Mouse (Mus musculus) left cerebral cortex, adult 11 months (tissue): ENCODE measurements around the gene Smad3.

Experiments used
- DNase-seq: peaks from one replicate; pipeline ENCODE4 v3.0.0; 2022; ENCODE audit warnings: low spot score

Gene Smad3

GRCm38 (mm10) chr9:63625090-63625756 is 132.6 kb downstream of the Smad3 start:
- no peak for DNase-seq

GRCm38 (mm10) chr9:63623895-63624569 is 133.8 kb downstream of the Smad3 start:
- DNase-seq = no peak

GRCm38 (mm10) chr9:63617967-63618366 is 139.8 kb downstream of the Smad3 start:
- no peak for DNase-seq

DNA sequence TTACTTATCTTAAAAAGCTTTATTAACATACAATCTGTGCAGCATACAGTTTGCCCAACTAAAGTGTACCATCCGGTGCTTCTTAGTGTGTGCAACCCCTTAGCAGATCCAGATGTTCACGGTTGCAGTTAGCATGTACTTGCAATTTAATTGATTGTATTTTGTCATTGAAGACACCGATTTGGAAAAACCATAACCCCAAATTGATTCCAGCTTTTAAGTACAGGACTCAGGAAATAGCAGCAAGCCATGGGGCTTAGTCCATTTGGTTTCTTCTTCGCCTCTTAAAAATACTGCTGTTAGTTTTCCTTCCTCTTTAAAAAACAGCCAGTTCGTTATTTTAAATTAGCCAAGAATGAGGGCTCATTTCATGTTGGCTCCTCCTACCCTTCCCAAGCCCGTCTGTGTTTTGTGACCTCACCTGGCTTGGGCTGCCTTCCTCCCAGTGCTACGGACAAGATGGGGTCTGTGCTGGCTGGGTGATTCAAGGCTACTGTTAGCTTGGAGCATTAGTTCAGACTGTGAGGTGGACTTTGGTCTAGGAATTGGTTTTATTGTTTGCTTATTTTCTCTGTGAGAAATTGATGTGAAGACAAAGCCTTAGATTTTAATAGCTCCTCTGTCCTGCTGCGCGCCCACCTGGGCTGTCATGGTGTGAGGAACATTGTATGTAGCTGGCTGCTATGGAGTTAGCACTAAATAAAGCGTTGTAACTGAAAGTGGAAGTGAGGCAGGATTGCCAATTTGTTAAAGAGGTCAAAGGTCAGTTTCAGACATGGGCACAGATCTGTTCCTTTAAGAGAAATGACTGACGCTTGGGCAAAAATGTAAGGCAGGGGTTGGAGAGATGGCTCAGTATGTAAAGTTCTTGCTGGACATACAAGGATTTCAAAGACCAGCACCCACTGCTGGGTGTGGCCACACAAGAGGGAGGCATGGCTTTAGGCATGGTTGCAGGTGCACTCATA is 143.5 kb downstream of the Smad3 start:
- no peak for DNase-seq

- DNase-seq = no peak
Observed at GRCm38 (mm10) chr9:63613569-63613968, 144.2 kb downstream of the Smad3 start.

GRCm38 (mm10) chr9:63612565-63613515 is 145.0 kb downstream of the Smad3 start:
- no peak for DNase-seq

- DNase-seq = no peak
Observed at GRCm38 (mm10) chr9:63611967-63612366, 145.8 kb downstream of the Smad3 start.

DNA sequence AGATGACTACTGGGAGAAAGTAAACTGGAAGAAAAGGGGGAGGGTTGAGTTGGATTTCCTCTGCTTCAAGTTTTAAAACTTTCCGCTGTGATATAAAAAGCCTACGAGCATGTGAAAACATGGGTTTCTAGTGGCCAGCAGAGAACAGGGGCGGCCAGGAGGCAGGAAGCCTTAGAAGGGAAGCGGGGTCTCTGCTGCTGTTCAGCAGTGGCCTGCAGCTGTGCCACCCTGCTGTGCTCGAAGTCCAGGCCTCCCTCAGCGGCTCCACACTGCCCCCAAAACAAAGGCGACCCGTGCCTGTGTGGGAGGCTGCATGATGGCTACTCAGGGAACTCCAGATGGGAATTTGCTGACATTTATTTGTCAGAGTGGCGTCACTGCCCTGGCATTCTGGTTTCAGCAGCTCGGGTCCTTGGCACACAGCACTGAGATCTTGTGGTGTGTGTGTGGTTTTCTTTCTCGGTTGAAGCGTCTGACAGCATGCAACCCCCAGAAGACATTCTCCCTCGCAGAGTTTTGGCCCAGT is 146.9 kb downstream of the Smad3 start:
- no peak for DNase-seq

DNA sequence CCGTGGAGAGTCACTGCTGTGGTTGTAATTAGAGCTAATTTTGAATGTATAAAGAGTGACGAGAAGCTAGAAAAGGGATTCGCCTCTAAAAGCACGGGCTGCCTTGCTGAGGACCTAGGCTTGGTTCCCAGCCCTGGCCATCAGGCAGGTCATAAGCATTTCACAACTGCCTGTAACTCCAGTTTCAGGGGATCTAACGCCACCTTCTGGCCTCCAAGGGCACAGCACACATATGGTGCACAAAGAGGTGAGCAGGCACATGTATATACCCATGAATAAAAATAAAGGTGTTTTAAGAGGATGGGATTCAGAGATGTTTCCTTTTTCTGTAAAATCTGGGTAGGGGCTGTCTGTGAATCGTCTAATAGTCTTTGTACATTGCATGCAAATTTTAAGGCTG is 147.6 kb downstream of the Smad3 start:
- no peak for DNase-seq

DNA sequence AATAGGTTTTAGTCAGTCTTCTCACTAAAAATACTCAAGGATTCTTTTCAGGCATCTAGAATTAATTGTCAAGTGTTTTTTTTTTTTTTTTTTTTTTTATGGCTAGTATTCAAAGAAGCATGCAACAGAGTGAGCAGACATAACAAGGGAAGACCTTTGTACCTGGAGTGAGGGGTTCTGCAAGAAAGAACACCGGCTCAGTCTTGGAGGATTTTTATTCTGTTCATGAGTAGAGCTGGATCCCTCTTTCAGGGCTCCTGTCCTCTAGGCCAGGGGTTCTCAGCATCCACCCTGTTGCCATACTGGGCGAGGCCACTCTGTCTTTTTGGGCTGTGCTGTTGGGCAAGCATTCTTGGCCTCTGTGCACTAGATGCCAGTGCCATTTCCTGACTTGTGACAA is 148.0 kb downstream of the Smad3 start:
- no peak for DNase-seq

- DNase-seq = no peak
Observed at GRCm38 (mm10) chr9:63609246-63609645, 148.5 kb downstream of the Smad3 start.

DNA sequence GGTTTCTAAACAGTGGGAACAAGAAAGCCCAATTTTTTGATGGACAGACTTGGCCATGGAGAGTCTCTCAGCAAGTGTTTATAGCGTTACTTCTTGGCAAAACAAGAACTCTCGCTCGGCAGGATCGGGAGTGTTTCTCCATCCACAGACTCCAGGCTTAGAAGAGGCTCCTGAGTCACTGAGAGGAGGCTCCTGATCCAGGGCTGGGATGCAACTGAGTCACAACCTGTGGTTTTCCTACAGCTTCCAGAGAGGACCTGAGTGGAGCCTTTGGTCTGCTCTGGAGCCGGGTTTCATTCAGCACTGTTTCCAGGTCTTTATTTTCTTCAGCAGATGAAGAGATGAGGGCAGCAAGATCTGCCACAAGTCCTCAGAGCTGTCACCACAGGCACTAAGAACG is 149.8 kb downstream of the Smad3 start:
- DNase-seq = no peak

GRCm38 (mm10) chr9:63606594-63606993 is 151.2 kb downstream of the Smad3 start:
- DNase-seq = no peak

DNA sequence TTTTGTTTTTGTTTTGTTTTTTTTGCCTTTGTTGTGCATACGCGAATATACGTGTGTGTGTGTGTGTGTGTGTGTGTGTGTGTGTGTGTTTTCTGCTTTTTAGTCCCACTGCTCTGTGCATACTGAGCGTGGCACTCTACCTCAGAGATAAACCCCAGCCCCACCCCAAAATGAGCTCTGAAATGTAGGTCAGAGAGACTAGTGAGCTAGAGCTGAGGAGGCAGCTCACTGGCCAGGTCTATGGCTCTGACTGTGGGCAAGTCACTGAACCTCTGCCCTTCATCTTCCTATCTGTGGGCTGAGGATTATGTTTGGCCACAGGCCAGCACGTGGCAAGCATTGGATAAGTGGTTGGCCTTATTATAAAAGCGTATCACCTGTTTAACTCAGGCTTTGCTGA is 153.9 kb downstream of the Smad3 start:
- DNase-seq = no peak

- peak; percentile 93 for DNase-seq
Observed at GRCm38 (mm10) chr9:63602043-63602939, 155.5 kb downstream of the Smad3 start, which contains the start of the genes Iqch and Aagab. TSS of gene Iqch (minus strand) at chr9:63602493. TSS of gene Aagab (plus strand) at chr9:63602660.
